Mouse (Mus musculus) embryonic fibroblast, embryonic 13.5 days (primary cell): Measurements from ENCODE around the gene Mrfap1.

ENCODE experiments used
- CTCF ChIP-seq: IDR thresholded peaks from 2 replicates; pipeline ENCODE4 v1.5.1; 2011; ENCODE audit warnings: mild to moderate bottlenecking, control low read depth, low read length, moderate library complexity, borderline replicate concordance; ENCODE audit not compliant: insufficient read depth
- POLR2A ChIP-seq: IDR thresholded peaks from 2 replicates; pipeline ENCODE4 v1.6.1; 2011; ENCODE audit warnings: low read depth, mild to moderate bottlenecking, control low read depth, low read length, moderate library complexity

DNA sequence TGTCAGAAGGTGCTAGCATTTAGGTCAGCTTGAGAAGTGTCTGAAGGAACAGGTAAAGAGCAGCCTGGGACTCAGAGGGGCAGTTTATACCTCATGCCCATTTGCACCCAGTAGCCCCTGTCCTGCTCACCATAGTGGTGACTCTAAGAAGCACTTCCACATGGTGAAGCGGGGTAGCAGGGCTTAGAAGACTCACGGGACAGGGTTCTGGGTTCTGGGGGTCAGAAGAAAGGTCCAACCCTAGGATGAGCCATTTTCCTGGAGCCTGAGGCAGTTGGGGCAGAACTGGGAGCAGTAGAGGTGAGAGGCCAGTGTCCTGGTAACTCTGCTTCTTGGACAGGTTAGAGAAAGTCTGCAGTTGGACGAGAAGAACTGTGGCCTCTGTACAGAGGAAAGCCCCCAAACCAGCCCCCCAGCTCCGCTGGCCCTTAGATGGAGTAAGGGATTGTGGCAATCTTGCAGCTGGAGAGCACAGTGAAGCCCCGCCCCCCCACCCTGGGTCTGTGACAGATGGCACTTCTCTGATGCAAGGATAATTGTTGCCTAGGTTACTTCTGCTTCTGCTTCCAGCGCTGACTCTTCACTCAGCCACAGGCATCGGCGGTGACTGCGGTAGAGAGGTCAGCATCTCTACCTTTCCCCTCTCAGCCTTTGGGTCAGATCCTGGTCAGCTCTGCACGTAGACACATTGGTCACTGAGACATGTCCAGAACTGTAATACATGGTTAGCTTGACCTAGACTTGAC lies 29.4 kb downstream of the Mrfap1 start:
- TF ChIP-seq CTCF (no peak), POLR2A (no peak)
